Mouse (Mus musculus) lung, adult 2 months (tissue): Measurements from ENCODE around the gene Ube2e1.

Experiments used
- CTCF ChIP-seq: fragments of 200-500 bp; IDR thresholded peaks from 2 replicates; pipeline ENCODE4 v1.5.1; 2011; ENCODE audit warnings: mild to moderate bottlenecking, low read length, control low read depth; ENCODE audit not compliant: insufficient read depth
- POLR2A ChIP-seq: fragments of 200-500 bp; IDR thresholded peaks from 2 replicates; pipeline ENCODE4 v1.6.1; 2011; ENCODE audit warnings: low read depth, mild to moderate bottlenecking, control low read depth, low read length, borderline replicate concordance; ENCODE audit errors: extremely low read depth

DNA sequence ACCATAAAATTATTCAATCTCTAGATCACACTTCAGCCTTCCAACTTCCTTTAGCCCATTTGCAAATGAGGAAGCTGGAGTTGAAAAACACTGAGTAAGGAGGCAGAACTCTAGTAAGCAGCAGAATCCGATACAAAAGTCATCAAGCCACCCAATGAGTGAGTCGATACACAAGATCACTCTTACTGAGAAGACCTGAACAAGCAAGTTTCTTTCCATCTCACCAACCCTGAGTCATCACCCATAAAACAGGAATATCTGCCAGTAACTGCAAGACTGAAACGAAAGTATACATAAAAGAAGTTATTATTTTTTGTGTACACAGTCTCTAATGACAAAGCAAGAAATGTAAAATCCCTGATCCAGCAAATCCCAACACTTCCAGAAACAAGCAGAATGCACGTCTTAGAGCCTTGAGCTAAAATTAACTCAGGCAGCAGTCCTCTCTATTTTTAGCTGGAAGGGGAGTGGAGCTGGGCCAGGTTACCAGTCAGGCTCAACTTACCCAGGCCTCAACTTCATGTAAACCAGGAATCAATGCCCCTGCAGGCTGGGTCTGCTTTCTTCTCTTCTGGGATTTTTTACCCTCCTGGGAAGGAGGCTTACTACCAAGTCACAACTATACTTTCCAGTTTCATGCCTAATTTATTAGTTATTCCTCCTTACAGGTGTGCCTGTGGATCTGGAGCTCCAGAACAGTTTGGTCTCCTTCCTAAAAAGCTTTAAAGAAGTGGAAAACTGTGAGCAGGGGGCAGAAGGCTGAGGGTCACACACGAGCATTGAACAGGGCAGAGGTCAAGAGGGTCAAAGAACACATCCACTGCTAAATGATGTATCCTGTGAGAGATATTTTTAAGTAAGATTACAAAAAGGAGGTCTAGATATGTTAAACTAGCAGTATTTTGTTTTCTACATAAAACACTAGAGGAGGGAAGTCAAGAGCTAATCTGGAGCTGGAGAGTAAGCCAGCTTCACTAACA lies 97.4 kb downstream of the Ube2e1 start:
- TF ChIP-seq POLR2A, result no peak
- no peak for TF ChIP-seq CTCF
